Mouse (Mus musculus): Measurements from ENCODE around the gene Gpbar1.
"Not testable (repeated sequence)": the region's sequence is repeated elsewhere in the genome, so short reads cannot be mapped to it uniquely, and the experiment has no call there.

Gpbar1 gene

GRCm38 (mm10) chr1:74326916-74327315 is 48.6 kb downstream of the Gpbar1 start:
- DNase-seq (ENCODE audit: low spot score) = not testable (repeated sequence)
